Mouse (Mus musculus) MEL (cell line): Measurements from ENCODE around the gene Dennd6a.

Source experiments
- CTCF ChIP-seq, 3 experiments: IDR thresholded peaks in 2 of 3; conservative IDR thresholded peaks in 1 of 3; 2 replicates each; pipeline ENCODE4 v1.5.1; 2011 to 2012; ENCODE audit warnings: low read length in 3 of 3, low read depth in 2 of 3, mild to moderate bottlenecking in 2 of 3, improper control_type of control experiment in 1 of 3, inconsistent platforms in 1 of 3, mixed read lengths in 1 of 3, moderate library complexity in 1 of 3; ENCODE audit not compliant: control insufficient read depth in 1 of 3, insufficient read depth in 1 of 3, poor library complexity in 1 of 3, severe bottlenecking in 1 of 3
- E2F4 ChIP-seq: IDR thresholded peaks from 2 replicates; pipeline ENCODE4 v1.6.1; 2011; ENCODE audit warnings: low read depth, low read length, improper control_type of control experiment, borderline replicate concordance
- ETS1 ChIP-seq: IDR thresholded peaks from 2 replicates; pipeline ENCODE4 v1.6.1; 2012; ENCODE audit warnings: low read depth, mild to moderate bottlenecking, inconsistent platforms, low read length, improper control_type of control experiment, moderate library complexity
- MAX ChIP-seq: IDR thresholded peaks from 2 replicates; pipeline ENCODE4 v1.6.1; 2011; ENCODE audit warnings: low read length, improper control_type of control experiment
- POLR2A ChIP-seq, 2 experiments: IDR thresholded peaks; 2 replicates each; pipeline ENCODE4 v1.6.1; 2011 to 2012; ENCODE audit warnings: low read length in 2 of 2, mild to moderate bottlenecking in 2 of 2, control low read depth in 1 of 2, improper control_type of control experiment in 1 of 2, low read depth in 1 of 2, moderate library complexity in 1 of 2; ENCODE audit not compliant: control insufficient read depth in 1 of 2, insufficient read depth in 1 of 2, poor library complexity in 1 of 2
- ZC3H11A ChIP-seq: IDR thresholded peaks from 2 replicates; pipeline ENCODE4 v1.6.1; 2012; ENCODE audit warnings: low read depth, mild to moderate bottlenecking, inconsistent platforms, low read length, improper control_type of control experiment

DNA sequence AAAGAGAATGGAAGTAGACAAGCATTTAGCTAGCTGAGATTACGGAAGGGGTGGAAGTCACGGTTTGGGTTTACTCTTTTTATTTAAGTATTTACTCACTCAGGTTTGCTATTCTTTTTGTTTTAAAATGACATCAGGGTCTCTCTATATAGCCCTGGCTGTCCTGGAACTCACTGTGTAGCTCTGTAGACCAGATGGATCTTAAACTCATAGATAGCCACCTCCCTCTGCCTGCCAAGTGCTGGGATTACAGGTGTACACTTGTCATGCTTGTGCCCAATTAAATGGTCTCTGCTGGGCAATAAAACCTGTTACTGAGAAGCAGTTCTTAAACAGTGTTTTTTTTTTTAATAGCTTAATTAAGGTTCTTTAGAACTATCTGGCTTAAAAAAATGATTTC is 66.3 kb downstream of the Dennd6a start:
- peak in 1 of 3 experiments; percentile 27; a peak in 1 of 6 replicates for TF ChIP-seq CTCF (IDR thresholded peaks at IDR 0.05 in 2 of 3, conservative IDR thresholded peaks at IDR 0.05 in 1 of 3; ENCODE audit: control insufficient read depth in 1 of 3, insufficient read depth in 1 of 3, low read depth in 2 of 3, low read length in 3 of 3, poor library complexity in 1 of 3, severe bottlenecking in 1 of 3)
- no peak for TF ChIP-seq POLR2A (IDR thresholded peaks at IDR 0.05; ENCODE audit: control insufficient read depth in 1 of 2, insufficient read depth in 1 of 2, low read depth in 1 of 2, low read length in 2 of 2, poor library complexity in 1 of 2)
- no peak for TF ChIP-seq E2F4
- no peak for TF ChIP-seq MAX
- no peak for TF ChIP-seq ZC3H11A
- TF ChIP-seq ETS1: no peak
